Mouse (Mus musculus): ENCODE data around the gene Ptprc. TPM values are rescaled to one million over a fixed set of nuclear protein-coding genes. Genes with fewer than 3 reads are reported as not detected.

The Ptprc gene
- total and polyA plus RNA-seq, 3 experiments: 120 to 211 (median 136) TPM

- DNase-seq (ENCODE audit: extremely low read depth): no peak
- peaks cover 5 to 23% of the 10 kb centered on the region in 2 experiments for H3K36me3 ChIP-seq (replicated peaks in 1 of 2; ENCODE audit: control insufficient read depth in 1 of 2, insufficient read depth in 1 of 2, low read length in 1 of 2)
- peaks cover 20 to 81% of the 10 kb centered on the region in 2 experiments; a peak in 3 of 4 replicates for H3K4me1 ChIP-seq (ENCODE audit: control insufficient read depth in 1 of 2, insufficient read depth in 2 of 2)
- H3K79me2 ChIP-seq (replicated peaks; ENCODE audit: control insufficient read depth, extremely low read depth, insufficient read depth, poor library complexity, severe bottlenecking): peaks cover 58% of the 10 kb centered on the region
- TF ChIP-seq ZNF384 (IDR thresholded peaks at IDR 0.05; ENCODE audit: low read depth, low read length) (no peak), POLR2A (IDR thresholded peaks at IDR 0.05; ENCODE audit: low read depth, low read length) (no peak), CHD1 (IDR thresholded peaks at IDR 0.05; ENCODE audit: low read depth, low read length) (no peak), CHD2 (IDR thresholded peaks at IDR 0.05; ENCODE audit: low read length) (no peak), RCOR1 (conservative IDR thresholded peaks at IDR 0.05; ENCODE audit: low read depth, low read length) (no peak), SMC3 (IDR thresholded peaks at IDR 0.05; ENCODE audit: low read depth, low read length) (no peak), MEF2A (IDR thresholded peaks at IDR 0.05; ENCODE audit: borderline replicate concordance, low read depth, low read length) (no peak), SIN3A (IDR thresholded peaks at IDR 0.05; ENCODE audit: low read length) (no peak), POLR2AphosphoS2 (IDR thresholded peaks at IDR 0.05; ENCODE audit: low read depth, low read length) (no peak), TCF12 (IDR thresholded peaks at IDR 0.05; ENCODE audit: low read depth, low read length) (no peak)
- no peak overlapping the region for H3K4me3 ChIP-seq (replicated peaks in 1 of 3; ENCODE audit: low read depth in 2 of 3, low read length in 2 of 3, poor library complexity in 1 of 3)
- no peaks in the 10 kb centered on the region for H3K9me3 ChIP-seq (replicated peaks; ENCODE audit: low read length)
- in situ Hi-C loops (cut with MboI; ENCODE audit: low pct_ligation_motif_present, low pct_unique_long_range_greater_than_20kb, low sequenced_read_pairs) (no loop called here), dilution Hi-C loops (cut with MboI; ENCODE audit: extremely low pct_ligation_motif_present, extremely low pct_unique_long_range_greater_than_20kb, low sequenced_read_pairs) (no loop called here)
- H3K27me3 ChIP-seq (replicated peaks): no peaks in the 10 kb centered on the region
- no peak overlapping the region for H3K9ac ChIP-seq (ENCODE audit: insufficient read depth, low read depth)
- no peak overlapping the region for H3K4me2 ChIP-seq (ENCODE audit: insufficient read depth, low read depth, poor library complexity, severe bottlenecking)
- H3K27ac ChIP-seq (ENCODE audit: insufficient read depth, low read depth): no peak overlapping the region
Observed at GRCm38 (mm10) chr1:138154185-138154785, 21.2 kb downstream of the Ptprc start.

DNA sequence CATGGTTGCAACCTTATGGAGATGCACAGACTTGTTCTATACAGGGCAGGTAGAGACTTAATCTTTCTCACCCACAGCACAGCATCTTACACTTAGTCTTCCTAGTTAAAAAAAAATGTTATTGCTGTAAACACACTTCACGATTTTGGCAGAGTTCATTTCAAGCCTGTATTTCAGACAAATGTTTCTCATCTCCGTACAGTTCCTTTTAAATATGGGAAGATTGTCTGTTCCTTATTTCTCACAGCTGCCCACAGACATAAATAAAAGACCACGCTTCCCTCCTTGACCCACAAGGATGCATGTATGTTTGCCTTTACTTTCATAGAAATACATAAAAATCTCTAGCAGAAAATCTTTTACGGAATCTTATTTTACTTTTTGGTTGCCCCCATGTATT, 22.4 kb downstream of the Ptprc start:
- H3K27me3 ChIP-seq (replicated peaks): no peaks in the 10 kb centered on the region
- dilution Hi-C loops (cut with MboI; ENCODE audit: extremely low pct_ligation_motif_present, extremely low pct_unique_long_range_greater_than_20kb, low sequenced_read_pairs) (no loop called here), in situ Hi-C loops (cut with MboI; ENCODE audit: low pct_ligation_motif_present, low pct_unique_long_range_greater_than_20kb, low sequenced_read_pairs) (no loop called here)
- no peak overlapping the region for H3K27ac ChIP-seq (ENCODE audit: insufficient read depth, low read depth)
- H3K9ac ChIP-seq (ENCODE audit: insufficient read depth, low read depth): no peak overlapping the region
- no peak overlapping the region for H3K4me2 ChIP-seq (ENCODE audit: insufficient read depth, low read depth, poor library complexity, severe bottlenecking)
- no peak overlapping the region for H3K4me3 ChIP-seq (replicated peaks in 1 of 3; ENCODE audit: low read depth in 2 of 3, low read length in 2 of 3, poor library complexity in 1 of 3)
- no peak for TF ChIP-seq CTCF (conservative IDR thresholded peaks at IDR 0.05 in 1 of 2, IDR thresholded peaks at IDR 0.05 in 1 of 2; ENCODE audit: low read depth in 2 of 2, low read length in 2 of 2)
- TF ChIP-seq MAFK (IDR thresholded peaks at IDR 0.05; ENCODE audit: insufficient replicate concordance, low read length): no peak
- no peak for TF ChIP-seq KAT2A (IDR thresholded peaks at IDR 0.05; ENCODE audit: insufficient replicate concordance, low read length)
- TF ChIP-seq GABPA (IDR thresholded peaks at IDR 0.05; ENCODE audit: insufficient replicate concordance, low read depth, low read length): no peak
- TF ChIP-seq E2F4 (IDR thresholded peaks at IDR 0.05; ENCODE audit: insufficient replicate concordance, low read depth, low read length): no peak
- TF ChIP-seq BHLHE40 (IDR thresholded peaks at IDR 0.05; ENCODE audit: low read depth, low read length): no peak
- no peak for TF ChIP-seq ELF1 (IDR thresholded peaks at IDR 0.05; ENCODE audit: low read depth, low read length)
- TF ChIP-seq CHD2 (IDR thresholded peaks at IDR 0.05; ENCODE audit: low read length): no peak
- no peak for TF ChIP-seq USF1 (IDR thresholded peaks at IDR 0.05; ENCODE audit: low read depth, low read length)
- no peak for TF ChIP-seq JUN (IDR thresholded peaks at IDR 0.05; ENCODE audit: insufficient read depth, low read depth, low read length)
- no peak for TF ChIP-seq RCOR1 (conservative IDR thresholded peaks at IDR 0.05; ENCODE audit: low read depth, low read length)
- no peaks in the 10 kb centered on the region for H3K9me3 ChIP-seq (replicated peaks; ENCODE audit: low read length)
- no peak for DNase-seq (ENCODE audit: extremely low read depth)
- H3K79me2 ChIP-seq (replicated peaks; ENCODE audit: control insufficient read depth, extremely low read depth, insufficient read depth, poor library complexity, severe bottlenecking): peaks cover 54% of the 10 kb centered on the region
- H3K4me1 ChIP-seq (ENCODE audit: control insufficient read depth in 1 of 2, insufficient read depth in 2 of 2): peaks cover 15 to 81% of the 10 kb centered on the region in 2 experiments; a peak in 3 of 4 replicates
- H3K36me3 ChIP-seq (replicated peaks in 1 of 2; ENCODE audit: control insufficient read depth in 1 of 2, insufficient read depth in 1 of 2, low read length in 1 of 2): peaks cover 5 to 22% of the 10 kb centered on the region in 2 experiments

All from CH12.LX (cell line).